Mouse (Mus musculus) ES-E14 (cell line): ENCODE data around the gene Mup14. TPM values are rescaled to one million over a fixed set of nuclear protein-coding genes. Genes with fewer than 3 reads are reported as not detected.
"Not testable (repeated sequence)": the region's sequence is repeated elsewhere in the genome, so short reads cannot be mapped to it uniquely, and the experiment has no call there.

Experiments used
- DNase-seq: peaks from one replicate; pipeline ENCODE4 v3.0.0-alpha.2; 2013; ENCODE audit warnings: low read depth, low spot score
- H3K27ac ChIP-seq: 2 replicates; pipeline ENCODE4 v1.5.1; 2012; ENCODE audit warnings: low read depth, mild to moderate bottlenecking, low read length, moderate library complexity, mixed read lengths; ENCODE audit not compliant: poor library complexity, insufficient read depth, severe bottlenecking
- H3K36me3 ChIP-seq: 2 replicates; pipeline ENCODE4 v1.6.1; 2012; ENCODE audit warnings: mild to moderate bottlenecking, low read length, moderate library complexity, mixed read lengths; ENCODE audit not compliant: control insufficient read depth, poor library complexity, insufficient read depth, severe bottlenecking
- H3K4me1 ChIP-seq, 2 experiments: fragments of 150-350 bp in 1 of 2; sonication (generic) in 1 of 2; 2 replicates each; pipeline ENCODE4 v1.6.1; 2012; ENCODE audit warnings: low read length in 2 of 2, mild to moderate bottlenecking in 1 of 2, mixed read lengths in 1 of 2; ENCODE audit not compliant: control insufficient read depth in 2 of 2, insufficient read depth in 2 of 2, poor library complexity in 1 of 2
- H3K4me3 ChIP-seq, 2 experiments: fragments of 150-350 bp in 1 of 2; sonication (generic) in 1 of 2; 2 replicates each; pipeline ENCODE4 v1.5.1; 2012; ENCODE audit warnings: low read length in 2 of 2, low read depth in 1 of 2, mild to moderate bottlenecking in 1 of 2, mixed read lengths in 1 of 2; ENCODE audit not compliant: insufficient read depth in 1 of 2, poor library complexity in 1 of 2, severe bottlenecking in 1 of 2
- H3K9ac ChIP-seq: 2 replicates; pipeline ENCODE4 v1.6.1; 2012; ENCODE audit warnings: low read depth, mild to moderate bottlenecking, low read length, mixed read lengths; ENCODE audit not compliant: poor library complexity, insufficient read depth, severe bottlenecking
- H3K9me3 ChIP-seq: fragments of 150-350 bp; sonication (generic); 2 replicates; pipeline ENCODE4 v1.6.1; 2012; ENCODE audit warnings: low read depth, mild to moderate bottlenecking, low read length; ENCODE audit not compliant: control insufficient read depth, insufficient read depth
- in situ Hi-C, 2 experiments: fragments of 600-800 bp; cut with MboI; formaldehyde crosslinking; loops; one replicate each; pipeline ENCODE4 v1.15.1; 2025; ENCODE audit warnings: low sequenced_read_pairs in 2 of 2, inconsistent platforms in 1 of 2; ENCODE audit not compliant: unreplicated experiment in 2 of 2
- total RNA-seq: library from RNA; depleted of rRNA; stranded (reverse); fragments of 300-350 nt; gene quantifications from 2 replicates; pipeline ENCODE4 v1.2.3, GENCODE M21; 2012; rRNA removed

Mup14 gene
- not detected in 2 replicates for total RNA-seq

GRCm38 (mm10) chr4:61303900-61304299, at the start of gene Mup14:
TSS of gene Mup14 (minus strand) at chr4:61304000.
- H3K27ac ChIP-seq, in situ Hi-C loops: not testable (repeated sequence)

GRCm38 (mm10) chr4:61338108-61338507, 34.3 kb upstream of the Mup14 start:
- H3K27ac ChIP-seq, H3K4me3 ChIP-seq, H3K9me3 ChIP-seq, H3K36me3 ChIP-seq, DNase-seq, in situ Hi-C loops, H3K9ac ChIP-seq, H3K4me1 ChIP-seq: not testable (repeated sequence)

More at GRCm38 (mm10) chr4:61303900-61304299, at the start of gene Mup14:
- not testable (repeated sequence) for DNase-seq, H3K9ac ChIP-seq, H3K36me3 ChIP-seq, H3K4me1 ChIP-seq, H3K4me3 ChIP-seq, H3K9me3 ChIP-seq

Other genes starting within 250 kb of the Mup14 start
- not detected in 2 replicates for gene Mup13, start 75.7 kb downstream of the Mup14 start, total RNA-seq
- gene Mup15, start 135.7 kb upstream of the Mup14 start, total RNA-seq: not detected in 2 replicates
- gene Mup16, start 215.5 kb upstream of the Mup14 start, total RNA-seq: not detected in 2 replicates